Mouse (Mus musculus): ENCODE results near the gene Slc38a3. TPM values are rescaled to one million over a fixed set of nuclear protein-coding genes. Genes with fewer than 3 reads are reported as not detected.

Slc38a3 gene
- polyA plus RNA-seq, 1 experiment from 2014 or later: 3.7 TPM

DNA sequence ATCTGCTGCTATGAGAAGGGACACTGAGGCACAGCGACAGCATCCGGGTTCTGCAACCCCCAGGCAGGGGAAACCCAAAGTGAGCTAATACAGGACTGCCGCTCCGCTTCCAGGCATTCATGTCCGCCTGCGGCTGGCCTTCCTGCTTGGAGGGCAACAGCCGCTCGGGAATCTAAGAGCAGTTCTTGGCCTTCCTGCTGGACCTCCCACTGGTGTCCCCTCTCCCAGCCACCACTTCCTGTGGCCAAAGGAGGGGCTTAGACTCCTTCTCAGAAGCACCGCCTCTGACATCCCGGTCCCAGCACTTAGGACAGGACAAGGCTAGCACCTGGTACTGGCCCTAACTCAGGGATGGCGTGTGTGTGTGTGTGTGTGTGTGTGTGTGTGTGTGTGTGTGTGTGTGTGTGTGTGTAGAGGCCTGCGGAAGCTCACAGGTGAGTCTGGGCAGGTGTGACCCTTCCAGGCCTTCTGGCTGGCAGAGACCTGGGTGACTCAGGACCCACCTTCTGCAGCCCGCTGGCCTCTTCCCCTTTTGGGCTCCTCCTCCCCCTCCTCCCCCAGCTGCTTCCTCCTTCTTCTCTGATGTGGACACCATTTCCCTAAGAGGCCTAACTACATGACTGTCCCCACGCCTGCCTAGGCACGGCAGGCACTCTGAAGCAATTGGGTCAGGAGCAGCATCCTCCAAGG is 40.5 kb downstream of the Slc38a3 start:
- no peak for ATAC-seq (ENCODE audit: insufficient number of reproducible peaks, insufficient read depth, low FRiP score, low read depth)
- Histone ChIP-seq H3K27ac (ENCODE audit: low read length) (peak overlapping the region; percentile 79; the same call in 1 of the 2 replicates), H3K9ac (replicated peaks; ENCODE audit: low read depth, low read length) (no peak overlapping the region), H3K4me2 (replicated peaks; ENCODE audit: low read depth, low read length) (peak overlapping the region; percentile 14), H3K36me3 (ENCODE audit: control insufficient read depth, insufficient read depth, low read length) (peaks cover 18% of the 10 kb centered on the region), H3K4me1 (ENCODE audit: control insufficient read depth, insufficient read depth, low read length) (peaks cover 82% of the 10 kb centered on the region), H3K9me3 (ENCODE audit: control insufficient read depth, low read depth, low read length) (no peaks in the 10 kb centered on the region), H3K4me3 (ENCODE audit: low read depth, low read length) (no peak overlapping the region), H3K27me3 (ENCODE audit: control insufficient read depth, insufficient read depth, low read length) (no peaks in the 10 kb centered on the region)
- WGBS: 51% methylated on average over 14 of the region's 15 CpGs

- WGBS: 42% methylated on average over 20 of the region's 20 CpGs
- Histone ChIP-seq H3K4me3 (ENCODE audit: low read depth, low read length) (no peak overlapping the region), H3K9ac (replicated peaks; ENCODE audit: low read depth, low read length) (no peak overlapping the region; the same call in 1 of the 2 replicates), H3K4me2 (replicated peaks; ENCODE audit: low read depth, low read length) (peak overlapping the region; percentile 32; the same call in 1 of the 2 replicates), H3K9me3 (ENCODE audit: control insufficient read depth, low read depth, low read length) (no peaks in the 10 kb centered on the region), H3K27ac (ENCODE audit: low read length) (peak overlapping the region; percentile 79), H3K36me3 (ENCODE audit: control insufficient read depth, insufficient read depth, low read length) (peaks cover 26% of the 10 kb centered on the region), H3K4me1 (ENCODE audit: control insufficient read depth, insufficient read depth, low read length) (peaks cover 77% of the 10 kb centered on the region), H3K27me3 (ENCODE audit: control insufficient read depth, insufficient read depth, low read length) (no peaks in the 10 kb centered on the region)
- no peak for ATAC-seq (ENCODE audit: insufficient number of reproducible peaks, insufficient read depth, low FRiP score, low read depth)
Observed at GRCm38 (mm10) chr9:107627387-107628255, 41.7 kb downstream of the Slc38a3 start.

DNA sequence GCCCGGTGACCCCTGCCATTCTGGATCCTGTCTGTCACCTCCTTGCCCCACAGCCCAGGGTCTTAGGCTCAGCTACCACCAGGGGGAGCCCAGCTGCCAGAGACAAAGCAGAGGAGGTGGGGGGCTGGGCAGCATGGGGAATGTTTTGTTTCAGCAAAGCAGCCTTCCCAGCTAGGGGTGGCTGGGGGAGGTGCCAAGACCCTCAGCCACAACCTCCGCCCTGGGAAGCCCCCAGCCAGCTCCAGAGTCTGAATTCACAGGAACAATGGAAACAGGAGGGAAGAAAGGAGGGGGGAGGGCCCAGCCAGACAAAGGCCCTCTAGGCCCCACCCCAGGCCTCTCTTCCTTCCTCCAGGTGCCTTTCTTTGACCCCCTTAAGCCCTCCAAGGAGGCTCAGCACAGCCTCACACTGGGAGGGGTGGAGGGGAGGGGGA is 42.5 kb downstream of the Slc38a3 start:
- WGBS: 0% methylated on average over 2 of the region's 2 CpGs
- peak; percentile 51; the same call in 1 of the 2 replicates for ATAC-seq (ENCODE audit: insufficient number of reproducible peaks, insufficient read depth, low FRiP score, low read depth)
- Histone ChIP-seq H3K4me1 (ENCODE audit: control insufficient read depth, insufficient read depth, low read length) (peaks cover 70% of the 10 kb centered on the region), H3K27me3 (ENCODE audit: control insufficient read depth, insufficient read depth, low read length) (no peaks in the 10 kb centered on the region), H3K4me3 (ENCODE audit: low read depth, low read length) (no peak overlapping the region), H3K9ac (replicated peaks; ENCODE audit: low read depth, low read length) (peak overlapping the region; percentile 36; the same call in 1 of the 2 replicates), H3K4me2 (replicated peaks; ENCODE audit: low read depth, low read length) (peak overlapping the region; percentile 32), H3K27ac (ENCODE audit: low read length) (peak overlapping the region; percentile 79), H3K36me3 (ENCODE audit: control insufficient read depth, insufficient read depth, low read length) (peaks cover 31% of the 10 kb centered on the region), H3K9me3 (ENCODE audit: control insufficient read depth, low read depth, low read length) (no peaks in the 10 kb centered on the region)

DNA sequence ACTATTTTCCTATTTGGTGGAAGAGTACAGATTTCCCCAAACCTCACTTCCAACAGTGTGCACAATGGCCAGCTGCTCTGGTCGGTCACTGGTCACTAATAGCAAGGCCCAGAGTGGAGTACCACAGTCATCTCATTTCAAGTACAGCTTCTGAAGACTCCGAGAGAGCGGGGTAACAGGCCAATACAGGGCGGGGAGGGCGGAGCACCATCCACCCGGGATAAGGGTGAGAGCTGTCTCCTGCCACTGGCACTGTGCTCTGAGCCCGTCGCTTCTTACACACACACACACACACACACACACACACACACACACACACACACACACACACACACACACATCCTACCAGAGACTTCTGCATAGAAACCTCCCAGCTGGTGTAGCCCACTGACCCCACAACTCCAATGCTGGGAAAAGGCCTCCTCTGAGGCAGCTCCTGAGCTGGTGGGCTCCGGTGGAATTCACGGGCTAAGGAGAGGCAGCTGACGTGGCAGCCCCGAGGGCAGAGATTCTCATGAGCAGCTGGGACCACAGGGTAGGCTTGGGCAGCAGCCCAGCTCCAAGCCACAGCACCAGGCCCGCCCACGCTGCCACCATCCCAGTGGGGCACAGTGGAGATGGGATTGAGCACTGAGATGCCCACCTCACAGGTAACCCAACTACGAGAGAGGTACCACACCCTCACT is 43.0 kb downstream of the Slc38a3 start:
- no peaks in the 10 kb centered on the region for H3K9me3 ChIP-seq (ENCODE audit: control insufficient read depth, low read depth, low read length)
- no peak overlapping the region for H3K4me3 ChIP-seq (ENCODE audit: low read depth, low read length)
- peak overlapping the region; percentile 36; the same call in 1 of the 2 replicates for H3K9ac ChIP-seq (replicated peaks; ENCODE audit: low read depth, low read length)
- ATAC-seq (ENCODE audit: insufficient number of reproducible peaks, insufficient read depth, low FRiP score, low read depth): 0 out of 2 replicates have a peak, but pooled peaks have one; percentile 2
- H3K27me3 ChIP-seq (ENCODE audit: control insufficient read depth, insufficient read depth, low read length): no peaks in the 10 kb centered on the region
- peak overlapping the region; percentile 32 for H3K4me2 ChIP-seq (replicated peaks; ENCODE audit: low read depth, low read length)
- peak overlapping the region; percentile 79 for H3K27ac ChIP-seq (ENCODE audit: low read length)
- H3K4me1 ChIP-seq (ENCODE audit: control insufficient read depth, insufficient read depth, low read length): peaks cover 65% of the 10 kb centered on the region
- H3K36me3 ChIP-seq (ENCODE audit: control insufficient read depth, insufficient read depth, low read length): peaks cover 31% of the 10 kb centered on the region
- WGBS: 39% methylated on average over 15 of the region's 15 CpGs

- Histone ChIP-seq H3K27ac (ENCODE audit: low read length) (no peak overlapping the region; the same call in 1 of the 2 replicates), H3K4me2 (replicated peaks; ENCODE audit: low read depth, low read length) (no peak overlapping the region), H3K4me1 (ENCODE audit: control insufficient read depth, insufficient read depth, low read length) (peaks cover 57% of the 10 kb centered on the region), H3K27me3 (ENCODE audit: control insufficient read depth, insufficient read depth, low read length) (no peaks in the 10 kb centered on the region), H3K9ac (replicated peaks; ENCODE audit: low read depth, low read length) (no peak overlapping the region), H3K9me3 (ENCODE audit: control insufficient read depth, low read depth, low read length) (no peaks in the 10 kb centered on the region), H3K36me3 (ENCODE audit: control insufficient read depth, insufficient read depth, low read length) (peaks cover 32% of the 10 kb centered on the region), H3K4me3 (ENCODE audit: low read depth, low read length) (no peak overlapping the region)
- no peak for ATAC-seq (ENCODE audit: insufficient number of reproducible peaks, insufficient read depth, low FRiP score, low read depth)
- 88% methylated on average over 12 of the region's 12 CpGs for WGBS
Observed at GRCm38 (mm10) chr9:107625351-107626128, 43.8 kb downstream of the Slc38a3 start.

GRCm38 (mm10) chr9:107624951-107625350 is 44.4 kb downstream of the Slc38a3 start:
- Histone ChIP-seq H3K4me1 (ENCODE audit: control insufficient read depth, insufficient read depth, low read length) (peaks cover 56% of the 10 kb centered on the region), H3K9ac (replicated peaks; ENCODE audit: low read depth, low read length) (no peak overlapping the region), H3K27ac (ENCODE audit: low read length) (0 out of 2 replicates have a peak overlapping the region, but pooled peaks have one; percentile 21), H3K4me3 (ENCODE audit: low read depth, low read length) (no peak overlapping the region), H3K36me3 (ENCODE audit: control insufficient read depth, insufficient read depth, low read length) (peaks cover 38% of the 10 kb centered on the region), H3K4me2 (replicated peaks; ENCODE audit: low read depth, low read length) (no peak overlapping the region), H3K9me3 (ENCODE audit: control insufficient read depth, low read depth, low read length) (no peaks in the 10 kb centered on the region), H3K27me3 (ENCODE audit: control insufficient read depth, insufficient read depth, low read length) (no peaks in the 10 kb centered on the region)
- WGBS: 92% methylated on average over 3 of the region's 3 CpGs
- ATAC-seq (ENCODE audit: insufficient number of reproducible peaks, insufficient read depth, low FRiP score, low read depth): no peak

DNA sequence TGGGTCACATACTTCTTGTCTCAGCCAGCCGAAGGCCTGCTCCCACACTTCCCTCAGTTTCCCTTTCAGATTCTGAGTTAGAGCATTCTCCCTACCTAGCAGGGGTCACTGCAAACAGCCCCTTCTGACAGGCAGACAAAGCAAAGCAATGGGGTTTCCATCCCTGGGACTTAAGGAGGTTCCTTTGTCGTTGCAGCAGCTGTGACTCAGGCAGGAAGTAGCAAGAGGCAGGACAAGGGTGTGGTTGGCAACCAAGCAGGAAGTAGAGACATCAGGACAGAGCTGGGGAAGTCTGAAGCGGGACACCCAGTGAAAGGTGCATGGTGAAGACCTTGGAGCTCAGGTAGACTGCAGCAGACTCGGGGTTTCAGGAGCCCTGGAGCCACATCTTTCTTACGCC is 44.8 kb downstream of the Slc38a3 start:
- 74% methylated on average over 5 of the region's 5 CpGs for WGBS
- Histone ChIP-seq H3K4me2 (replicated peaks; ENCODE audit: low read depth, low read length) (no peak overlapping the region), H3K4me1 (ENCODE audit: control insufficient read depth, insufficient read depth, low read length) (peaks cover 56% of the 10 kb centered on the region), H3K4me3 (ENCODE audit: low read depth, low read length) (no peak overlapping the region), H3K27me3 (ENCODE audit: control insufficient read depth, insufficient read depth, low read length) (no peaks in the 10 kb centered on the region), H3K9ac (replicated peaks; ENCODE audit: low read depth, low read length) (no peak overlapping the region), H3K36me3 (ENCODE audit: control insufficient read depth, insufficient read depth, low read length) (peaks cover 42% of the 10 kb centered on the region), H3K9me3 (ENCODE audit: control insufficient read depth, low read depth, low read length) (no peaks in the 10 kb centered on the region), H3K27ac (ENCODE audit: low read length) (0 out of 2 replicates have a peak overlapping the region, but pooled peaks have one; percentile 21)
- no peak for ATAC-seq (ENCODE audit: insufficient number of reproducible peaks, insufficient read depth, low FRiP score, low read depth)

All from stomach, embryonic 14.5 days (tissue).